Mouse (Mus musculus) midbrain, embryonic 12.5 days (tissue): ENCODE measurements at regions not wholly inside any gene's neighbourhood (a gene's known extent, or its start where the extent isn't known, plus 50 kb on each side); places are given as distances from the start of the nearest gene placed in this dataset.
A peak's percentile ranks its signal among the peaks of the same experiment; 100 is the strongest.

ENCODE experiments used
- ATAC-seq: fragments of 200-750 bp; cut with Nextera tagmentation; 2 replicates; pipeline ENCODE4 v1.8.0; 2017; ENCODE audit warnings: low read depth, moderate TSS enrichment, moderate library complexity; ENCODE audit not compliant: low FRiP score
- H3K27ac ChIP-seq: fragments of 300-500 bp; sonication (generic); replicated peaks from 2 replicates; pipeline ENCODE4 v1.5.1; 2016; ENCODE audit warnings: mild to moderate bottlenecking
- H3K27me3 ChIP-seq: fragments of 300-500 bp; sonication (generic); 2 replicates; pipeline ENCODE4 v1.6.1; 2016; ENCODE audit warnings: mild to moderate bottlenecking
- H3K36me3 ChIP-seq: fragments of 300-500 bp; sonication (generic); 2 replicates; pipeline ENCODE4 v1.6.1; 2016
- H3K4me1 ChIP-seq: fragments of 300-500 bp; sonication (generic); 2 replicates; pipeline ENCODE4 v1.6.1; 2016
- H3K4me2 ChIP-seq: fragments of 300-500 bp; sonication (generic); replicated peaks from 2 replicates; pipeline ENCODE4 v1.6.1; 2016; ENCODE audit warnings: mild to moderate bottlenecking, moderate library complexity
- H3K4me3 ChIP-seq: fragments of 300-500 bp; sonication (generic); 2 replicates; pipeline ENCODE4 v1.5.1; 2016; ENCODE audit warnings: mild to moderate bottlenecking
- H3K9ac ChIP-seq: fragments of 300-500 bp; sonication (generic); replicated peaks from 2 replicates; pipeline ENCODE4 v1.6.1; 2016; ENCODE audit warnings: mild to moderate bottlenecking, moderate library complexity
- H3K9me3 ChIP-seq: fragments of 300-500 bp; sonication (generic); 2 replicates; pipeline ENCODE4 v1.6.1; 2016; ENCODE audit warnings: mild to moderate bottlenecking
- WGBS: fragments of 180-500 bp; shearing (Covaris S2); methylation state at CpG from one replicate; pipeline ENCODE4 v1.1.7; 2016; 5-methylcytosine and 5-hydroxymethylcytosine counted together

DNA sequence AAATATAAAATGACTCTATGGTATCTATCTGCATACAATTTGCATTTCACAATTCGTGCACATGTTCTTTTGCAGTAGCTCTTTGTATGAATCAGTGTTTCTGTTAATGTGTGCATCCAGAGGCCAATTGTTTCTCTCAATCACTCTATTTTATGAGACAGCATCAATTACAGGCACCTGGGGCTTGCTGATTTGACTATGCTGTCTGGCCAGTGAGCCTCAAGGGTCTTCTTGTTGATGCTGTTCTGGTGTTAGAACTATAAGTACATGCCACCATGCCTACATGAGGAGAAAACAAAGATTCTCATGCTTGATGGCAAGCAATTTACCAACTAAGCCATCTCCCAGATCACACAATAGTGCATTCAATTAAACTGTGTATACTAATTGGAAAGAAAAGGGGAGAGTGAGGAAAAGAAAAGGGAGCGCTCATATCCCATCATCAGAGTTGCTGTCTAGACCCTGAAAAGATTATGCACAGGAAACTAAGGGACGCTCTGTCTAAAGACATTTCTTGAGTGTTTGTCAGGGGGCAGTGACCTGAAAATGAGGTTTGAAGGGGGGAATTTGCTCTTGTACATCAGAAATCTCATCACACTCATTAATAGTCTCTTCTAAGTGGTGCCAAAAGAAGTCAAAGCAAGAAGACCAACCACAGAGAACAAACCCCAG is 772.6 kb downstream of the D3Ertd751e start:
- 69% methylated on average over 3 of the region's 3 CpGs for WGBS

DNA sequence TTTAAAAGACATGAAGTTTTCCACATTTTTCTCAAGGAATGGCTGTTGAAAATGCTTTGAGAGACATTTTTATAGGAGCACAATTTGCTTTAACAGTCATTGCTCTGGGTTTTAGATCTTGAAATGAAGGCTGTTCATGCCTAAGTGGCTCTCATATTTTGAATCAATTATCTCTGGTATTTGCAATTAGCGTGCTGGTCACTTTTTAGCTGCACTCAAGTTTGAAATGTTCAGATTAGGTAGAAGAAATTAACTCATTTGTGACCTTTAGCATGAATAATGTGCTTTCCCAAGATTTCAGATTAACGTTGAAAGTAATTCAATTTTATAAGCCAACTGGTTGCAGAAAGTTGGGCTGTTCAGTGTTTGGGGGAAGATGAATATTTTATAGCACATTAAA is 773.9 kb downstream of the D3Ertd751e start:
- ATAC-seq, result no peak
- no peak overlapping the region for H3K27ac ChIP-seq
- no peak overlapping the region for H3K4me3 ChIP-seq
- H3K4me2 ChIP-seq, result no peak overlapping the region
- no peaks in the 10 kb centered on the region for H3K9me3 ChIP-seq
- no peaks in the 10 kb centered on the region for H3K4me1 ChIP-seq
- H3K9ac ChIP-seq, result no peak overlapping the region
- WGBS, result 65% methylated on average over 2 of the region's 2 CpGs
- no peaks in the 10 kb centered on the region for H3K27me3 ChIP-seq
- H3K36me3 ChIP-seq, result no peaks in the 10 kb centered on the region

More for the DNA sequence above, 772.6 kb downstream of the D3Ertd751e start:
- Histone ChIP-seq H3K4me1 (no peaks in the 10 kb centered on the region), H3K9ac (no peak overlapping the region), H3K36me3 (no peaks in the 10 kb centered on the region), H3K9me3 (no peaks in the 10 kb centered on the region), H3K4me2 (no peak overlapping the region), H3K4me3 (no peak overlapping the region), H3K27me3 (no peaks in the 10 kb centered on the region), H3K27ac (no peak overlapping the region)
- ATAC-seq, result no peak

DNA sequence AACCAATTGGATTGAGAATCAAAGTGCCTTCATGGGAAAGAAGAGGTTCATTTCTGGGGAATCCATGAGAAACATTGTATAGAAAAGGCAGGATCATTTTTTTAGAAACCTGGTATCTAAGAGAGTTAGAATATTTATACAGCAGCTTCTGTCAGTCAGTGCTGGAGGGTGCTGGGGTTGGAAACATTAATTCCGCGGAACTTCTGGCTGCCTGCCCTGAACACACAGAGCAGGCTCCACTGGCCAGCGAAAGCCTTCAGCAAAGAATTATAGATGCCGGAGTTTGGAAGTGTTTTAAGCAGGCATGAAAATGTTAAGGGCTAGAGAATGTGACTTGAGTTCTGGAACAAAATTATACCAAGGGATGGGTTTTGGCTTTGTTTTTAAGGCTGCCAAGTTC is 789.0 kb downstream of the D3Ertd751e start:
- Histone ChIP-seq H3K9ac (no peak overlapping the region), H3K9me3 (no peaks in the 10 kb centered on the region), H3K27ac (no peak overlapping the region), H3K4me2 (no peak overlapping the region), H3K27me3 (no peaks in the 10 kb centered on the region), H3K36me3 (no peaks in the 10 kb centered on the region), H3K4me1 (no peaks in the 10 kb centered on the region), H3K4me3 (no peak overlapping the region)
- 89% methylated on average over 4 of the region's 4 CpGs for WGBS
- no peak for ATAC-seq

DNA sequence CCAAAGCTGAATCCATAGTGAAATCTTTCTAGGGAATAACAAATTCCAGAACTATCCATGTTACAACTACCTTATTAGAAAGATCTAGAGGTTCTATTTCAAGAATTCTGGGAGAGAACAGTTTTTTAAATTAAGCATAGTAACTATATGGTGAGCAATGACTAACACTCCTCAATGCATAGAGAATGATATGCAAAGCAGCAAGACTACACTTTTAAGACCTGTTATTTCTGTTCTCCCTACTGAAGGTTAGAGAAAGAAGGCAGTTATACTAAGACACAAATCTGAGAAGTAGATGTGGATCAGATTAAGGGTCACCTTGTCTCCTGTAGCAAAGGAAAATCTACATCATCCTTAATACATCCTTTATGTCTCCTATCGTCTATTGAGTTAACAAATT is 824.3 kb downstream of the D3Ertd751e start:
- 77% methylated on average over 1 of the region's 1 CpGs for WGBS
- Histone ChIP-seq H3K27me3 (no peaks in the 10 kb centered on the region), H3K27ac (no peak overlapping the region), H3K4me1 (no peaks in the 10 kb centered on the region), H3K9ac (no peak overlapping the region), H3K36me3 (no peaks in the 10 kb centered on the region), H3K4me3 (no peak overlapping the region), H3K4me2 (no peak overlapping the region), H3K9me3 (no peaks in the 10 kb centered on the region)
- ATAC-seq, result no peak

DNA sequence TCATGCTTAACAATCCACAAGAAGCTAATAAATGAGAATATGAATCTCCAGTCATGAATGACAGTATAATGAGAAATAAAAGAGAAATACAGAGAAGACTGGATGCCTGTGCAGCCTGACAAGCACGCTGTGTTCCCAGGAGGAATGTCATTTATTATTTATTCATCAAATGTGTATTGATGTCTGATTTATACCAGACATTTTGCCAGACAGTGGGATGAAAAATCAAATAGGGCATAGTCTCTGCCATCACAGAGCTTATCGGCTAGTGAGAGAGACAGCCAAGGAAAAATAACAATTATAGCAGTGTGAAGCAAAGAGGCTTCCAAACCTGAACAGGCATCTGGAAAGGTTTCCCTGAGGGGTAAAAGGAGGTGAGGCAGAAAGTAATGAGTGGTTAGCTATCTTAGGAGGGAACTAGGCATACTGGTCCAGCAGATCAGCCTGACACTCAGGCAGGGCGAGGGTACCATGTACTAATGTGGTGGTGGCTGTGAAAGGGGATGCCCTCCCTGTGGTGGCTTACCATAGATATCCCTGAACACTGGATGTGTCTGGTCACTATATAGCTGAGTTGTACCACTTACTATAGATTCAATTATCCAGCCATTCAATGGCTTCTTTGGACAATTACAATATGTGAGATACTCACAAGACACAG is 828.1 kb downstream of the D3Ertd751e start:
- Histone ChIP-seq H3K9me3 (no peaks in the 10 kb centered on the region), H3K36me3 (no peaks in the 10 kb centered on the region), H3K9ac (no peak overlapping the region), H3K27ac (no peak overlapping the region), H3K4me2 (no peak overlapping the region), H3K4me3 (no peak overlapping the region), H3K27me3 (no peaks in the 10 kb centered on the region), H3K4me1 (peaks cover 13% of the 10 kb centered on the region)
- ATAC-seq, result peak; percentile 50; the same call in 1 of the 2 replicates
- 72% methylated on average over 3 of the region's 3 CpGs for WGBS

DNA sequence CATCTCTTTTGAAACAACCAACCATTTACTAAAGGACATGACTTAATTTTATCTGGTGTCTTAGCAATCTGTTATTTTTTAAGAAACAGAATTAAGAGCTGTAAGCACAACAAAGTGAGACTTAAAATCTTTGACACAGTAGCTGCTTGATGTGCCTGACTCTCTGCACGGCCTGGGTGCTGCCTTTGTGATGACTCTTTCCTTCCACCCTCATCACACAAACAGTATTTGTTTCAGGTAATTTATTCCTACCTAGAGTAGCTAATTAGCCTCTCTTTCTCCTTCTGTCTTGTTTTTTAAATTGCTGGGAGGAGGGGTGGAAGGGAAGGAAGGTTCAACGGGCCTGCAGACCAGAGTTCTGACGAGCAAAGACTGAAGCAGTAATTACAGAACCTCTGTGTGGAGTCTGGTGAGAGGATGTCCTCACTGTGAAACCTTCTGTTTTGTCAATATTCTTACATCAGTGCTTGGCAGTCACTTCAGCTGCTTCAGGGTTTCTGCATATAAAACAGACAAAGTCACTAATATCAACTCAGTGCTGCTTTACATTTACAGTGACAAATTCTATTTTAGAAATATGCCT is 829.6 kb downstream of the D3Ertd751e start:
- 24% methylated on average over 3 of the region's 3 CpGs for WGBS
- no peak for ATAC-seq
- Histone ChIP-seq H3K27me3 (no peaks in the 10 kb centered on the region), H3K4me3 (no peak overlapping the region), H3K4me1 (peaks cover 13% of the 10 kb centered on the region), H3K9me3 (no peaks in the 10 kb centered on the region), H3K4me2 (no peak overlapping the region), H3K9ac (no peak overlapping the region), H3K27ac (no peak overlapping the region), H3K36me3 (no peaks in the 10 kb centered on the region)

DNA sequence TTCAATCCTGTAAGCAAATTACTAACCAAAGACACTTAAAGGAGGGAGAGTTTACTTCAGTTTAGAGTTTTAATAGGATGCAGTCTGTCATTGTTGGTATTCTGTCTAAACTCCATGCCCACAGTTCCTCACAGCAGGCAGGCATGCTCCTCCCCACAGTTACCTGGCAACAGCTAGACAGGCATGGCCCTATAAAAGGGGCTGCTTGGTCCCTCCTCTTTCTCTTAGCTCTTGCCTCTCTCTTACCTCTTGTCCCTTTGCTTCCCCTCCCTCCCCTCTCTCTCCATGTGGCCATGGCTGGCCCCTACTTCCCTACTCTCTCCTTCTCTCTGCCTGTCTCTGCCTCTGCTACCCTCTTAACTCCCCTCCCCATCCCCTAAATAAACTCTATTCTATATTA is 830.7 kb downstream of the D3Ertd751e start:
- Histone ChIP-seq H3K9me3 (no peaks in the 10 kb centered on the region), H3K27ac (no peak overlapping the region), H3K27me3 (no peaks in the 10 kb centered on the region), H3K4me2 (no peak overlapping the region), H3K36me3 (no peaks in the 10 kb centered on the region), H3K4me1 (peaks cover 13% of the 10 kb centered on the region), H3K4me3 (no peak overlapping the region), H3K9ac (no peak overlapping the region)
- peak; percentile 92 for ATAC-seq

DNA sequence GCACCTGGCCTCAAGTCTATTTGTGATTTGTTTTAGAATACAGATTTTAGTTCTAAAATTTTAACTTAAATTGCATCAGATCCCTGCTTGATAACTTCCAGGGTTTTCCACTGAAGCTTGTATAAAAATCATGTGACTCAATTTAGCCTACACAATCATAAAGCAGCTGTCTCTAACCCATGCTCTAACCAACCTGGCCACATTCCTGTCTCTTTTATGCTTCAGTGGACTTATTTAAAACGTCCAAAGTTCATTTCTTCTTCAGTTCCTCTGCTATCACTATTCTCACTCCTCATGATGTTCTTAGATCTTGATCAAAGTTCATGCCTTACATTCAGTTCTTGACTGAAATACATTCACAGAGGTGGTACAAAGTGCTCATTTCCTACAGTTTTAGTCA is 839.9 kb downstream of the D3Ertd751e start:
- 26% methylated on average over 1 of the region's 1 CpGs for WGBS
- no peaks in the 10 kb centered on the region for H3K4me1 ChIP-seq

DNA sequence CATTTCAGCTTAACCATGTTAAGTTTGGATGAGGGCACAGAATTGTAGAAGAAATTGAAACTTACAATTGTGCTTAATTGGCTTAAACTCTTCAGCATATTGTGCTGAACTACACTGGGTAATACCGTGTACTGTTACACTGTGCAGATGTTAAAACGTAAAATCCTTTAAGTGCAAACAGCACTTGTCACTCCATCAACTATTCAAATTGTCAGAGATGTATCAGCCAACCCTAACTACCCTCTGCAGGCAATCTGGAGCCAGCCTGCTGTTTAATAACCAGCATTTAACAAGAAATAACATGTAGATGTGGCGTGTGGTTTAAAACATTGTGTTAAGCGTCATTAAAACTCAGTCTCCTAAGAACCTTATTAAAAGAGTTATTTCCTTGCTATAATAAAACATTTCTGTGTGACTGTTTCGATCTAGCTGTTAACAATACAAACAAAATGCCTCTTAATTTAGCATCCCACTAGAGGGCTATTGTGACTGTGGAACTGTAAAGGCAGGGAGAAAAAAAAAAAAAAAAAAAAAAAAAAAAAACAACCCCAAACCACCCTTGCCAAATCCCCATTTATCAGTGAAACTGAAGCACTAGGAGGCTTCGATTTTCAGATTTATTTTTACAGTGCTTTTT is 845.0 kb downstream of the D3Ertd751e start:
- no peaks in the 10 kb centered on the region for H3K36me3 ChIP-seq
- H3K27me3 ChIP-seq, result no peaks in the 10 kb centered on the region
- no peak overlapping the region for H3K4me3 ChIP-seq
- no peak overlapping the region for H3K4me2 ChIP-seq
- ATAC-seq, result no peak
- H3K27ac ChIP-seq, result no peak overlapping the region
- H3K9ac ChIP-seq, result no peak overlapping the region
- WGBS, result 78% methylated on average over 6 of the region's 6 CpGs
- no peaks in the 10 kb centered on the region for H3K4me1 ChIP-seq
- H3K9me3 ChIP-seq, result no peaks in the 10 kb centered on the region

More for the DNA sequence above, 839.9 kb downstream of the D3Ertd751e start:
- H3K36me3 ChIP-seq, result no peaks in the 10 kb centered on the region
- no peaks in the 10 kb centered on the region for H3K27me3 ChIP-seq
- H3K9ac ChIP-seq, result no peak overlapping the region
- H3K4me2 ChIP-seq, result no peak overlapping the region
- H3K4me3 ChIP-seq, result no peak overlapping the region
- ATAC-seq, result no peak
- H3K9me3 ChIP-seq, result no peaks in the 10 kb centered on the region
- no peak overlapping the region for H3K27ac ChIP-seq

DNA sequence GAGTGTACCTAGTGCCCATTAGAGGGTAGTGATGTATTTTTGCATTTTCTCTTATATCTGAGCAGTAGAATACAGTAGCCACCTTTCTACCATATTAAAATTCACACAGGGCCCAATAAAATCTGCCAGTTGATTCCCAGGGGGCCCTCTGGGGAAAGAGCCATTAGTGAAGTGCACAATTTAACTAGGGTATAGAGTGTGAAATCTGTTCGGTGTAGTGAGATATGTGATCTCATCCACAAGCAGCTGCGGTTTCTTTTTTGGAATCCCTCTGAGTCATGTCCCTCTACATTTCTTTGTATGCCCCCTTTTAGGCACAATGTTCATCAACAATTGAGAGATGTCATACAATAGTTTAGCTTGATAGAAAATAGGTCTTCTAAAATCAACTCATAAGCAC is 847.1 kb downstream of the D3Ertd751e start:
- H3K36me3 ChIP-seq, result no peaks in the 10 kb centered on the region
- no peak overlapping the region for H3K9ac ChIP-seq
- no peaks in the 10 kb centered on the region for H3K27me3 ChIP-seq
- no peak overlapping the region for H3K4me3 ChIP-seq
- H3K4me2 ChIP-seq, result no peak overlapping the region
- no peak for ATAC-seq
- no peak overlapping the region for H3K27ac ChIP-seq
- H3K4me1 ChIP-seq, result no peaks in the 10 kb centered on the region
- 87% methylated on average over 2 of the region's 2 CpGs for WGBS
- H3K9me3 ChIP-seq, result no peaks in the 10 kb centered on the region

DNA sequence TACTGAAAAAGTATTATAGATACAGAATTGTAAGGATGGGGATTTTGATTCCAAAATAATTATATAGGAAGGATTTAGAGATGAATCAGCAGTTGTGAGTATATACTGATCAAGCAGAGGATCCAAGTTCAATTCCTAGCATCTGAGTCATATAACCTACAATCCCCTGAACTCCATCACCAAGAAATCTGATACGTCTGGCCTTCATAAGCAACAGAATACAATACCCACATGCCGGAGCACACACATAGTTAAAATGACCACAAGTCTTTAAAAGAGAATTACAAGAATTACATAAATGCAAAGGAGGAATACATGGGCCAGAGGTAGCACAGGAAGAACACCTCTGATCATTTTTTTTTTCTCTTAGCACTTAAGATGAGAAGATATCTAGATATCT is 847.7 kb downstream of the D3Ertd751e start:
- Histone ChIP-seq H3K4me3 (no peak overlapping the region), H3K27me3 (no peaks in the 10 kb centered on the region), H3K4me2 (no peak overlapping the region), H3K9ac (no peak overlapping the region), H3K36me3 (no peaks in the 10 kb centered on the region), H3K9me3 (no peaks in the 10 kb centered on the region), H3K27ac (no peak overlapping the region), H3K4me1 (no peaks in the 10 kb centered on the region)
- 92% methylated on average over 2 of the region's 2 CpGs for WGBS
- ATAC-seq, result no peak

DNA sequence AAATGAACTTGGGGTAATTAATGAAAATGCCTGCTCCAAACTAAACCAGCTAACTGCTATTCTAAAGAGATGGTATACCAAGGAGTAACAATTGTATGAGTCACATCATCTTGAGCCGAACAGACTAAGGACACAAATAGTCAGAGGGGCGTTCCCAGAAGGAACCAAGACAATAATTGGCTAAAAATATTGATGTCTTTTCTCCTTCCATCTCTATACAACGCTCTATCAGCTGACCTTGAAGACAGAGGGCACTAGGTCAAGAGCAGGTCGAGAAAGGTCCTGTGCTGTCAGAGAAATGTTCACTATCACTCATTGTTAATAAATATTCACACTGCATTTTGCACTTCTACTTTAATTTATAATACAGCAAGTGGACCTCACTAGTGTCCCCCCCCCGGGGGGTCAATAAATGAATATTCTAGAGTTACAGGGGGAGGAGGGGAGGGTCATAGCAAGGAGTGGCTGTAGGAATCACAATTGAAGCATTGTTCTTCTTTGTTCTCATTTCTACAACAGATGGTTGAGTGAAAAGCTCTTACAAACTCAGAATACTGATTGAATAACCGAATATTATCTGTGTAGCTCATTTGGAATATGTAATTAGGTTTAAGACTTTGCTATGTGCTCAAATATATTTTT is 851.5 kb downstream of the D3Ertd751e start:
- ATAC-seq, result peak; percentile 69; the same call in 1 of the 2 replicates
- Histone ChIP-seq H3K4me1 (no peaks in the 10 kb centered on the region), H3K4me2 (no peak overlapping the region), H3K9ac (no peak overlapping the region), H3K4me3 (no peak overlapping the region), H3K9me3 (no peaks in the 10 kb centered on the region), H3K27ac (no peak overlapping the region), H3K27me3 (no peaks in the 10 kb centered on the region), H3K36me3 (no peaks in the 10 kb centered on the region)
- WGBS, result 68% methylated on average over 6 of the region's 6 CpGs
